Mouse (Mus musculus) heart, adult 2 months (tissue): ENCODE data around the gene Ccnq.
"Not testable (repeated sequence)": the region's sequence is repeated elsewhere in the genome, so short reads cannot be mapped to it uniquely, and the experiment has no call there.

Experiments
- EP300 ChIP-seq: fragments of 200-500 bp; IDR thresholded peaks from 2 replicates; pipeline ENCODE4 v1.6.1; 2011; ENCODE audit warnings: low read depth, low read length, control low read depth; ENCODE audit not compliant: insufficient read depth
- POLR2A ChIP-seq: fragments of 200-500 bp; IDR thresholded peaks from 2 replicates; pipeline ENCODE4 v1.6.1; 2011; ENCODE audit warnings: mild to moderate bottlenecking, low read depth, low read length, control low read depth; ENCODE audit not compliant: insufficient read depth

DNA sequence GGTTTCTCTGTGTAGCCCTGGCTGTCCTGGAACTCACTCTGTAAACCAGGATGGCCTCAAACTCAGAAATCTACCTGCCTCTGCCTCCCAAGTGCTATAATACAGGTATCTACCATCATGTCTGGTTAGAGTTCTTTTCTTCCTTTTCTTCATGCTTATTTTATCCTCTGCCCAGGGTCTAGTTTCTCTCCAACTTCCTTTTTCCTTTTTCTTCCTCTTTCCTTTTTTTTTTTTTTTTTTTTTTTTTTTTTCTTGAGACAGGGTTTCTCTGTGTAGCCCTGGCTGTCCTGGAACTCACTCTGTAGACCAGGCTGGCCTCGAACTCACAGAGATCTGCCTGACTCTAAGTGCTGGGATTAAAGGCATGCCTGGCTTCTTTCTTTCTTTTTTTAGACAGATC is 2.6 kb upstream of the Ccnq start:
- not testable (repeated sequence) for TF ChIP-seq EP300, POLR2A
